Mouse (Mus musculus): ENCODE results near the gene Ran. TPM values are rescaled to one million over a fixed set of nuclear protein-coding genes. Genes with fewer than 3 reads are reported as not detected.
A peak's percentile ranks its signal among the peaks of the same experiment; 100 is the strongest.

The Ran gene
- polyA plus RNA-seq, 1 experiment from 2014 or later: 341 TPM

GRCm38 (mm10) chr5:129016370-129016769 is 3.5 kb upstream of the Ran start:
- 94% methylated on average over 3 of the region's 3 CpGs for WGBS
- Histone ChIP-seq H3K36me3 (no peaks in the 10 kb centered on the region), H3K4me2 (no peak overlapping the region), H3K9me3 (no peaks in the 10 kb centered on the region), H3K9ac (no peak overlapping the region), H3K4me1 (replicated peaks) (peaks cover 8% of the 10 kb centered on the region), H3K4me3 (no peak overlapping the region), H3K27ac (replicated peaks) (no peak overlapping the region), H3K27me3 (no peaks in the 10 kb centered on the region)
- no peak for ATAC-seq (ENCODE audit: low FRiP score, low read depth)

- H3K9ac ChIP-seq: peak overlapping the region; percentile 68
- 90% methylated on average over 13 of the region's 13 CpGs for WGBS
- H3K9me3 ChIP-seq: no peaks in the 10 kb centered on the region
- ATAC-seq (ENCODE audit: low FRiP score, low read depth): no peak; the same call in 1 of the 2 replicates
- peaks cover 19% of the 10 kb centered on the region for H3K4me1 ChIP-seq (replicated peaks)
- H3K4me2 ChIP-seq: peak overlapping the region; percentile 55
- H3K36me3 ChIP-seq: 0 out of 2 replicates have a peak, but pooled peaks cover 5% of the 10 kb centered on the region
- peak overlapping the region; percentile 98 for H3K27ac ChIP-seq (replicated peaks)
- H3K4me3 ChIP-seq: peak overlapping the region; percentile 74
- H3K27me3 ChIP-seq: no peaks in the 10 kb centered on the region
Measured at GRCm38 (mm10) chr5:129018782-129019489, 933 bp upstream of the Ran start.

GRCm38 (mm10) chr5:129020300-129020668 is 415 bp downstream of the Ran start:
- Histone ChIP-seq H3K27ac (replicated peaks) (peak overlapping the region; percentile 98), H3K4me2 (peak overlapping the region; percentile 82), H3K27me3 (no peaks in the 10 kb centered on the region), H3K4me3 (peak overlapping the region; percentile 74), H3K9me3 (no peaks in the 10 kb centered on the region), H3K4me1 (replicated peaks) (peaks cover 19% of the 10 kb centered on the region), H3K9ac (peak overlapping the region; percentile 83), H3K36me3 (peaks cover 12% of the 10 kb centered on the region)
- peak; percentile 60 for ATAC-seq (ENCODE audit: low FRiP score, low read depth)
- 0% methylated on average over 23 of the region's 56 CpGs for WGBS

- WGBS: 2% methylated on average over 28 of the region's 28 CpGs
- no peaks in the 10 kb centered on the region for H3K27me3 ChIP-seq
- peak; percentile 16; the same call in 1 of the 2 replicates for ATAC-seq (ENCODE audit: low FRiP score, low read depth)
Measured at GRCm38 (mm10) chr5:129020731-129021130, 862 bp downstream of the Ran start.

GRCm38 (mm10) chr5:129025048-129025447 is 5.2 kb downstream of the Ran start:
- WGBS: 34% methylated on average over 2 of the region's 2 CpGs
- Histone ChIP-seq H3K4me2 (no peak overlapping the region), H3K27ac (replicated peaks) (no peak overlapping the region), H3K9me3 (no peaks in the 10 kb centered on the region), H3K27me3 (no peaks in the 10 kb centered on the region), H3K36me3 (peaks cover 12% of the 10 kb centered on the region), H3K4me1 (replicated peaks) (peaks cover 14% of the 10 kb centered on the region), H3K9ac (no peak overlapping the region), H3K4me3 (no peak overlapping the region)
- no peak for ATAC-seq (ENCODE audit: low FRiP score, low read depth)

More at GRCm38 (mm10) chr5:129020731-129021130, 862 bp downstream of the Ran start:
- Histone ChIP-seq H3K27ac (replicated peaks) (peak overlapping the region; percentile 98), H3K4me2 (peak overlapping the region; percentile 82), H3K36me3 (peaks cover 12% of the 10 kb centered on the region), H3K9me3 (no peaks in the 10 kb centered on the region), H3K4me3 (peak overlapping the region; percentile 74), H3K4me1 (replicated peaks) (peaks cover 19% of the 10 kb centered on the region), H3K9ac (peak overlapping the region; percentile 83)

GRCm38 (mm10) chr5:129025725-129026124 is 5.9 kb downstream of the Ran start:
- H3K27ac ChIP-seq (replicated peaks): no peak overlapping the region
- peaks cover 14% of the 10 kb centered on the region for H3K4me1 ChIP-seq (replicated peaks)
- ATAC-seq (ENCODE audit: low FRiP score, low read depth): no peak
- no peaks in the 10 kb centered on the region for H3K27me3 ChIP-seq
- H3K9ac ChIP-seq: no peak overlapping the region
- no peak overlapping the region for H3K4me3 ChIP-seq
- WGBS: 94% methylated on average over 2 of the region's 2 CpGs
- H3K36me3 ChIP-seq: peaks cover 12% of the 10 kb centered on the region
- no peaks in the 10 kb centered on the region for H3K9me3 ChIP-seq
- no peak overlapping the region for H3K4me2 ChIP-seq

GRCm38 (mm10) chr5:129026171-129026570 is 6.3 kb downstream of the Ran start:
- no peaks in the 10 kb centered on the region for H3K9me3 ChIP-seq
- 88% methylated on average over 3 of the region's 3 CpGs for WGBS
- H3K4me1 ChIP-seq (replicated peaks): peaks cover 13% of the 10 kb centered on the region
- peaks cover 12% of the 10 kb centered on the region for H3K36me3 ChIP-seq
- H3K4me3 ChIP-seq: no peak overlapping the region
- H3K27me3 ChIP-seq: no peaks in the 10 kb centered on the region
- H3K4me2 ChIP-seq: no peak overlapping the region
- H3K9ac ChIP-seq: no peak overlapping the region
- H3K27ac ChIP-seq (replicated peaks): no peak overlapping the region
- ATAC-seq (ENCODE audit: low FRiP score, low read depth): no peak

GRCm38 (mm10) chr5:129026637-129027036 is 6.8 kb downstream of the Ran start:
- H3K4me2 ChIP-seq: no peak overlapping the region
- WGBS: 74% methylated on average over 1 of the region's 1 CpGs
- peaks cover 12% of the 10 kb centered on the region for H3K36me3 ChIP-seq
- no peak overlapping the region for H3K27ac ChIP-seq (replicated peaks)
- no peaks in the 10 kb centered on the region for H3K27me3 ChIP-seq
- no peak overlapping the region for H3K4me3 ChIP-seq
- peaks cover 8% of the 10 kb centered on the region for H3K4me1 ChIP-seq (replicated peaks)
- ATAC-seq (ENCODE audit: low FRiP score, low read depth): no peak
- no peak overlapping the region for H3K9ac ChIP-seq
- no peaks in the 10 kb centered on the region for H3K9me3 ChIP-seq

- WGBS: 70% methylated on average over 5 of the region's 5 CpGs
- peaks cover 7% of the 10 kb centered on the region for H3K36me3 ChIP-seq
Measured at GRCm38 (mm10) chr5:129029131-129029723, 9.4 kb downstream of the Ran start.

GRCm38 (mm10) chr5:129036678-129037077 is 16.8 kb downstream of the Ran start:
- WGBS: 89% methylated on average over 5 of the region's 5 CpGs
- H3K4me1 ChIP-seq (replicated peaks): no peaks in the 10 kb centered on the region
- H3K4me3 ChIP-seq: no peak overlapping the region
- H3K4me2 ChIP-seq: no peak overlapping the region
- no peaks in the 10 kb centered on the region for H3K27me3 ChIP-seq
- no peak for ATAC-seq (ENCODE audit: low FRiP score, low read depth)
- H3K9me3 ChIP-seq: no peaks in the 10 kb centered on the region
- H3K9ac ChIP-seq: no peak overlapping the region
- no peak overlapping the region for H3K27ac ChIP-seq (replicated peaks)
- H3K36me3 ChIP-seq: no peaks in the 10 kb centered on the region

More at GRCm38 (mm10) chr5:129029131-129029723, 9.4 kb downstream of the Ran start:
- no peak for ATAC-seq (ENCODE audit: low FRiP score, low read depth)
- Histone ChIP-seq H3K27ac (replicated peaks) (no peak overlapping the region), H3K4me1 (replicated peaks) (no peaks in the 10 kb centered on the region), H3K27me3 (no peaks in the 10 kb centered on the region), H3K4me2 (no peak overlapping the region), H3K9me3 (no peaks in the 10 kb centered on the region), H3K4me3 (no peak overlapping the region), H3K9ac (no peak overlapping the region)

GRCm38 (mm10) chr5:129037739-129038138 is 17.9 kb downstream of the Ran start:
- Histone ChIP-seq H3K4me2 (no peak overlapping the region), H3K4me3 (no peak overlapping the region), H3K36me3 (no peaks in the 10 kb centered on the region), H3K4me1 (replicated peaks) (no peaks in the 10 kb centered on the region), H3K27ac (replicated peaks) (no peak overlapping the region), H3K9ac (no peak overlapping the region), H3K9me3 (no peaks in the 10 kb centered on the region), H3K27me3 (no peaks in the 10 kb centered on the region)
- 87% methylated on average over 7 of the region's 7 CpGs for WGBS
- ATAC-seq (ENCODE audit: low FRiP score, low read depth): no peak

Measured in hindbrain, embryonic 15.5 days (tissue).